Mouse (Mus musculus): ENCODE measurements around the gene Pcsk1n. TPM values are rescaled to one million over a fixed set of nuclear protein-coding genes. Genes with fewer than 3 reads are reported as not detected.

The Pcsk1n gene
- total RNA-seq, 1 experiment, result 10.5 TPM

- in situ Hi-C loops (cut with MboI; ENCODE audit: low sequenced_read_pairs in 2 of 2, unreplicated experiment in 2 of 2), result no loop called here
- DNase-seq (ENCODE audit: low read depth, low spot score), result no peak
- no peak for TF ChIP-seq MAFK (IDR thresholded peaks at IDR 0.05; ENCODE audit: insufficient read depth, low read depth, low read length)
- no peak for TF ChIP-seq ZNF384 (IDR thresholded peaks at IDR 0.05; ENCODE audit: low read depth, low read length)
- no peak for TF ChIP-seq HCFC1 (IDR thresholded peaks at IDR 0.05; ENCODE audit: borderline replicate concordance, insufficient read depth, low read length)
- no peak for TF ChIP-seq CHD2 (IDR thresholded peaks at IDR 0.05; ENCODE audit: low read depth, low read length)
- TF ChIP-seq ZC3H11A (IDR thresholded peaks at IDR 0.05; ENCODE audit: borderline replicate concordance, low read depth, low read length), result no peak
- Histone ChIP-seq H3K27ac (ENCODE audit: insufficient read depth, low read depth, low read length, poor library complexity, severe bottlenecking) (no peak overlapping the region), H3K36me3 (ENCODE audit: control insufficient read depth, insufficient read depth, low read length, poor library complexity, severe bottlenecking) (no peaks in the 10 kb centered on the region), H3K4me3 (ENCODE audit: insufficient read depth in 1 of 2, low read depth in 1 of 2, low read length in 2 of 2, poor library complexity in 1 of 2, severe bottlenecking in 1 of 2) (no peak overlapping the region), H3K9me3 (ENCODE audit: control insufficient read depth, insufficient read depth, low read depth, low read length) (no peaks in the 10 kb centered on the region), H3K4me1 (ENCODE audit: control insufficient read depth in 2 of 2, insufficient read depth in 2 of 2, low read length in 2 of 2, poor library complexity in 1 of 2) (peaks cover 0 to 4% of the 10 kb centered on the region in 2 experiments; a peak in 1 of 4 replicates), H3K9ac (ENCODE audit: insufficient read depth, low read depth, low read length, poor library complexity, severe bottlenecking) (no peak overlapping the region)
Measured at GRCm38 (mm10) chrX:7966161-7966560, 46.5 kb downstream of the Pcsk1n start.

GRCm38 (mm10) chrX:7967596-7968201, 48.1 kb downstream of the Pcsk1n start:
- H3K4me3 ChIP-seq (ENCODE audit: insufficient read depth in 1 of 2, low read depth in 1 of 2, low read length in 2 of 2, poor library complexity in 1 of 2, severe bottlenecking in 1 of 2), result no peak overlapping the region
- no peaks in the 10 kb centered on the region for H3K36me3 ChIP-seq (ENCODE audit: control insufficient read depth, insufficient read depth, low read length, poor library complexity, severe bottlenecking)
- H3K9me3 ChIP-seq (ENCODE audit: control insufficient read depth, insufficient read depth, low read depth, low read length), result no peaks in the 10 kb centered on the region
- no peak for DNase-seq (ENCODE audit: low read depth, low spot score)
- H3K27ac ChIP-seq (ENCODE audit: insufficient read depth, low read depth, low read length, poor library complexity, severe bottlenecking), result no peak overlapping the region
- TF ChIP-seq MAFK (IDR thresholded peaks at IDR 0.05; ENCODE audit: insufficient read depth, low read depth, low read length), result no peak
- no peak overlapping the region for H3K9ac ChIP-seq (ENCODE audit: insufficient read depth, low read depth, low read length, poor library complexity, severe bottlenecking)
- in situ Hi-C loops (cut with MboI; ENCODE audit: low sequenced_read_pairs in 2 of 2, unreplicated experiment in 2 of 2), result no loop called here
- peaks cover 0 to 6% of the 10 kb centered on the region in 2 experiments; a peak in 1 of 4 replicates for H3K4me1 ChIP-seq (ENCODE audit: control insufficient read depth in 2 of 2, insufficient read depth in 2 of 2, low read length in 2 of 2, poor library complexity in 1 of 2)

- no peak for TF ChIP-seq ZC3H11A (IDR thresholded peaks at IDR 0.05; ENCODE audit: borderline replicate concordance, low read depth, low read length)
- no peak for TF ChIP-seq ZNF384 (IDR thresholded peaks at IDR 0.05; ENCODE audit: low read depth, low read length)
- no peak for TF ChIP-seq CHD2 (IDR thresholded peaks at IDR 0.05; ENCODE audit: low read depth, low read length)
- TF ChIP-seq MAFK (IDR thresholded peaks at IDR 0.05; ENCODE audit: insufficient read depth, low read depth, low read length), result no peak
- TF ChIP-seq HCFC1 (IDR thresholded peaks at IDR 0.05; ENCODE audit: borderline replicate concordance, insufficient read depth, low read length), result no peak
- Histone ChIP-seq H3K4me1 (ENCODE audit: control insufficient read depth in 2 of 2, insufficient read depth in 2 of 2, low read length in 2 of 2, poor library complexity in 1 of 2) (peaks cover 0 to 6% of the 10 kb centered on the region in 2 experiments; a peak in 1 of 4 replicates), H3K9me3 (ENCODE audit: control insufficient read depth, insufficient read depth, low read depth, low read length) (no peaks in the 10 kb centered on the region), H3K4me3 (ENCODE audit: insufficient read depth in 1 of 2, low read depth in 1 of 2, low read length in 2 of 2, poor library complexity in 1 of 2, severe bottlenecking in 1 of 2) (no peak overlapping the region), H3K36me3 (ENCODE audit: control insufficient read depth, insufficient read depth, low read length, poor library complexity, severe bottlenecking) (no peaks in the 10 kb centered on the region), H3K9ac (ENCODE audit: insufficient read depth, low read depth, low read length, poor library complexity, severe bottlenecking) (no peak overlapping the region), H3K27ac (ENCODE audit: insufficient read depth, low read depth, low read length, poor library complexity, severe bottlenecking) (no peak overlapping the region)
- no peak for DNase-seq (ENCODE audit: low read depth, low spot score)
- in situ Hi-C loops (cut with MboI; ENCODE audit: low sequenced_read_pairs in 2 of 2, unreplicated experiment in 2 of 2), result no loop called here
Measured at GRCm38 (mm10) chrX:7968226-7968625, 48.6 kb downstream of the Pcsk1n start.

DNA sequence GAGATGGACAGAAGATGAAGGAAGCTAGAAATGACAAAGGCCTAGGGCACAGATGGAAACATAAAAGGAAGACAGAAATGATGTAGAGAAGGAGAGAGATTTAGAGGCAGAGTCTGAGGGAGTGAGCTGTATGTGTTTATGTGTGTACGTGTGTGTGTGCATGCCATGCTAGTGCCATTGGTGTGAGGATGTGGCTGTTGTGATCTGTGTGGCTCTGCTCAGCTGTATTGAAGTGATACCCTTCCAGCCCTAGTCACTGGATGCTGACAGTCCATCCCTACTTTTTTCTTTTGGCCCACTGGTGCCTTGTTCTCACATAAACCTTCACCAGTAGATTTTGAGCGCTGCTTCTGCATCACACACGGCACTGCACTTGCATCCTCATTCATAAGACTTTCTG, 49.3 kb downstream of the Pcsk1n start:
- no peak overlapping the region for H3K4me3 ChIP-seq (ENCODE audit: insufficient read depth in 1 of 2, low read depth in 1 of 2, low read length in 2 of 2, poor library complexity in 1 of 2, severe bottlenecking in 1 of 2)
- in situ Hi-C loops (cut with MboI; ENCODE audit: low sequenced_read_pairs in 2 of 2, unreplicated experiment in 2 of 2), result no loop called here
- H3K27ac ChIP-seq (ENCODE audit: insufficient read depth, low read depth, low read length, poor library complexity, severe bottlenecking), result no peak overlapping the region
- peaks cover 0 to 6% of the 10 kb centered on the region in 2 experiments; a peak in 1 of 4 replicates for H3K4me1 ChIP-seq (ENCODE audit: control insufficient read depth in 2 of 2, insufficient read depth in 2 of 2, low read length in 2 of 2, poor library complexity in 1 of 2)
- TF ChIP-seq CHD2 (IDR thresholded peaks at IDR 0.05; ENCODE audit: low read depth, low read length) (no peak), MAFK (IDR thresholded peaks at IDR 0.05; ENCODE audit: insufficient read depth, low read depth, low read length) (no peak), ZC3H11A (IDR thresholded peaks at IDR 0.05; ENCODE audit: borderline replicate concordance, low read depth, low read length) (no peak), HCFC1 (IDR thresholded peaks at IDR 0.05; ENCODE audit: borderline replicate concordance, insufficient read depth, low read length) (no peak), ZNF384 (IDR thresholded peaks at IDR 0.05; ENCODE audit: low read depth, low read length) (no peak)
- no peaks in the 10 kb centered on the region for H3K9me3 ChIP-seq (ENCODE audit: control insufficient read depth, insufficient read depth, low read depth, low read length)
- no peaks in the 10 kb centered on the region for H3K36me3 ChIP-seq (ENCODE audit: control insufficient read depth, insufficient read depth, low read length, poor library complexity, severe bottlenecking)
- no peak overlapping the region for H3K9ac ChIP-seq (ENCODE audit: insufficient read depth, low read depth, low read length, poor library complexity, severe bottlenecking)
- DNase-seq (ENCODE audit: low read depth, low spot score), result no peak

- DNase-seq (ENCODE audit: low read depth, low spot score), result no peak
- Histone ChIP-seq H3K4me3 (ENCODE audit: insufficient read depth in 1 of 2, low read depth in 1 of 2, low read length in 2 of 2, poor library complexity in 1 of 2, severe bottlenecking in 1 of 2) (no peak overlapping the region), H3K4me1 (ENCODE audit: control insufficient read depth in 2 of 2, insufficient read depth in 2 of 2, low read length in 2 of 2, poor library complexity in 1 of 2) (peaks cover 0 to 5% of the 10 kb centered on the region in 2 experiments; a peak in 1 of 4 replicates), H3K27ac (ENCODE audit: insufficient read depth, low read depth, low read length, poor library complexity, severe bottlenecking) (no peak overlapping the region), H3K9ac (ENCODE audit: insufficient read depth, low read depth, low read length, poor library complexity, severe bottlenecking) (no peak overlapping the region), H3K36me3 (ENCODE audit: control insufficient read depth, insufficient read depth, low read length, poor library complexity, severe bottlenecking) (no peaks in the 10 kb centered on the region), H3K9me3 (ENCODE audit: control insufficient read depth, insufficient read depth, low read depth, low read length) (no peaks in the 10 kb centered on the region)
- no peak for TF ChIP-seq ZNF384 (IDR thresholded peaks at IDR 0.05; ENCODE audit: low read depth, low read length)
- no peak for TF ChIP-seq CHD2 (IDR thresholded peaks at IDR 0.05; ENCODE audit: low read depth, low read length)
- no peak for TF ChIP-seq HCFC1 (IDR thresholded peaks at IDR 0.05; ENCODE audit: borderline replicate concordance, insufficient read depth, low read length)
- TF ChIP-seq MAFK (IDR thresholded peaks at IDR 0.05; ENCODE audit: insufficient read depth, low read depth, low read length), result no peak
- TF ChIP-seq ZC3H11A (IDR thresholded peaks at IDR 0.05; ENCODE audit: borderline replicate concordance, low read depth, low read length), result no peak
- in situ Hi-C loops (cut with MboI; ENCODE audit: low sequenced_read_pairs in 2 of 2, unreplicated experiment in 2 of 2), result no loop called here
Measured at GRCm38 (mm10) chrX:7971292-7971691, 51.7 kb downstream of the Pcsk1n start.
